Mouse (Mus musculus) spleen, adult 2 months (tissue): ENCODE data around the gene Col8a2.

Source experiments
- CTCF ChIP-seq: fragments of 200-500 bp; IDR thresholded peaks from 2 replicates; pipeline ENCODE4 v1.5.1; 2011; ENCODE audit warnings: mild to moderate bottlenecking, inconsistent platforms; ENCODE audit not compliant: insufficient read depth, insufficient read length, insufficient replicate concordance; ENCODE audit errors: extremely low read depth
- POLR2A ChIP-seq: fragments of 200-500 bp; IDR thresholded peaks from 2 replicates; pipeline ENCODE4 v1.6.1; 2011; ENCODE audit warnings: low read depth, low read length, inconsistent platforms

- TF ChIP-seq CTCF (no peak), POLR2A (no peak)
Measured at GRCm38 (mm10) chr4:126251655-126252254, 34.8 kb upstream of the Col8a2 start.
